Mouse (Mus musculus): ENCODE measurements around the gene Apbb2.

Gene Apbb2

GRCm38 (mm10) chr5:66319341-66319740, 299.2 kb downstream of the Apbb2 start:
- in situ Hi-C loops (cut with MboI; ENCODE audit: low sequenced_read_pairs): no loop called here

GRCm38 (mm10) chr5:66315791-66316190, 302.8 kb downstream of the Apbb2 start:
- in situ Hi-C loops (cut with MboI; ENCODE audit: low sequenced_read_pairs): no loop called here

GRCm38 (mm10) chr5:66310806-66311205, 307.8 kb downstream of the Apbb2 start:
- in situ Hi-C loops (cut with MboI; ENCODE audit: low sequenced_read_pairs): no loop called here

- in situ Hi-C loops (cut with MboI; ENCODE audit: low sequenced_read_pairs): no loop called here
Observed at GRCm38 (mm10) chr5:66310328-66310727, 308.3 kb downstream of the Apbb2 start.

- in situ Hi-C loops (cut with MboI; ENCODE audit: low sequenced_read_pairs): no loop called here
Observed at GRCm38 (mm10) chr5:66305511-66305910, 313.1 kb downstream of the Apbb2 start.

GRCm38 (mm10) chr5:66304300-66305067, 314.1 kb downstream of the Apbb2 start:
- in situ Hi-C loops (cut with MboI; ENCODE audit: low sequenced_read_pairs): no loop called here

- in situ Hi-C loops (cut with MboI; ENCODE audit: low sequenced_read_pairs): no loop called here
Observed at GRCm38 (mm10) chr5:66302873-66303272, 315.7 kb downstream of the Apbb2 start.

- in situ Hi-C loops (cut with MboI; ENCODE audit: low sequenced_read_pairs): no loop called here
Observed at GRCm38 (mm10) chr5:66302085-66302815, 316.3 kb downstream of the Apbb2 start.

- in situ Hi-C loops (cut with MboI; ENCODE audit: low sequenced_read_pairs): no loop called here
Observed at GRCm38 (mm10) chr5:66300576-66300975, 318.0 kb downstream of the Apbb2 start.

- in situ Hi-C loops (cut with MboI; ENCODE audit: low sequenced_read_pairs): no loop called here
Observed at GRCm38 (mm10) chr5:66298856-66299255, 319.7 kb downstream of the Apbb2 start.

- in situ Hi-C loops (cut with MboI; ENCODE audit: low sequenced_read_pairs): no loop called here
Observed at GRCm38 (mm10) chr5:66296116-66296515, 322.5 kb downstream of the Apbb2 start.

- in situ Hi-C loops (cut with MboI; ENCODE audit: low sequenced_read_pairs): no loop called here
Observed at GRCm38 (mm10) chr5:66294952-66295351, 323.6 kb downstream of the Apbb2 start.

GRCm38 (mm10) chr5:66294106-66294625, 324.4 kb downstream of the Apbb2 start:
- in situ Hi-C loops (cut with MboI; ENCODE audit: low sequenced_read_pairs): no loop called here

GRCm38 (mm10) chr5:66280742-66281141, 337.8 kb downstream of the Apbb2 start:
- in situ Hi-C loops (cut with MboI; ENCODE audit: low sequenced_read_pairs): no loop called here

- in situ Hi-C loops (cut with MboI; ENCODE audit: low sequenced_read_pairs): no loop called here
Observed at GRCm38 (mm10) chr5:66279650-66280049, 338.9 kb downstream of the Apbb2 start.

- in situ Hi-C loops (cut with MboI; ENCODE audit: low sequenced_read_pairs): no loop called here
Observed at GRCm38 (mm10) chr5:66274417-66274816, 344.2 kb downstream of the Apbb2 start.

- in situ Hi-C loops (cut with MboI; ENCODE audit: low sequenced_read_pairs): no loop called here
Observed at GRCm38 (mm10) chr5:66271141-66271540, 347.4 kb downstream of the Apbb2 start.

- in situ Hi-C loops (cut with MboI; ENCODE audit: low sequenced_read_pairs): no loop called here
Observed at GRCm38 (mm10) chr5:66269616-66270015, 349.0 kb downstream of the Apbb2 start.

GRCm38 (mm10) chr5:66263398-66263797, 355.2 kb downstream of the Apbb2 start:
- in situ Hi-C loops (cut with MboI; ENCODE audit: low sequenced_read_pairs): no loop called here

GRCm38 (mm10) chr5:66262475-66262874, 356.1 kb downstream of the Apbb2 start:
- in situ Hi-C loops (cut with MboI; ENCODE audit: low sequenced_read_pairs): no loop called here

GRCm38 (mm10) chr5:66259756-66260448, 358.7 kb downstream of the Apbb2 start, which contains the start of gene Nsun7:
TSS of gene Nsun7 (plus strand) at chr5:66259897.
- in situ Hi-C loops (cut with MboI; ENCODE audit: low sequenced_read_pairs): no loop called here
